Mouse (Mus musculus): Measurements from ENCODE around the gene Cryba2.

The Cryba2 gene

DNA sequence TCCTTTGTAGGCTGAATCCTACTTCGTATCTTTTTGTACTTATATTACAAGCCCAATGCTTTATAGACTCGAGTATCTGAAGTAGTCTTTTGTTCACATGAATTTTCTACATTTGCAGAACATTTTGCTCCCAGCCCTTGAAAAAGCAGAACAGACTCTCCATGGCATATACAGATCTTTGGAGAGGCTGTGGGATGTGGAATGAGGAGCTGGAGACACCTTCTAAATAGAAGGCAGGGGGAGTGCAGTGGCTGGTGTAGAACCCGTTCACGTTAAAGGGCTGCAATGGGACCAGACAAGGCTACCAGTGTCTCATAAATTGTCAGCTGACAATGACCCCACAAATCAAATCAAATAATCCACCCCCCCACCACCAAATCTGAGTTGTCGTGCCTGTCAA lies 44.0 kb downstream of the Cryba2 start:
- DNase-seq (ENCODE audit: low spot score in 2 of 2) = no peak

DNA sequence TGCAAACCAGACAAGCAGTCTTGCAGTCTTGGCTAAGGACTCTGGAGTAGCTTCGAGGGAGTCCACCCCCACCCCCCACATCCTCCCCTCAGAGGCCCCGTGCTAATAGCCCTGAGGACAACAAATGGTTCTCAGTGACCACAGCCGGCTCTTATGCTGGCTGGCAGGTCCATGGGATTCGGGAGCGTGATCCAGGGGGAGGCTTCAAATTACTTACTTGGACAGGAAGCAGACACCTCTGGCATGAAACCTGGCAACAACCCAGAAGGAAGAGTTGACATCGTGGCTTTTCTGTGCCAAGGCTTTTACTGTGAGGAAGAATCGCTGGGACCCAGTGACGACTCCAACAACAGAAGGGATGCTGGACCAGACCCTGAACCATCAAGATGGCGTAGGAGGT lies 46.6 kb downstream of the Cryba2 start:
- no peak for DNase-seq (ENCODE audit: low spot score in 2 of 2)

DNA sequence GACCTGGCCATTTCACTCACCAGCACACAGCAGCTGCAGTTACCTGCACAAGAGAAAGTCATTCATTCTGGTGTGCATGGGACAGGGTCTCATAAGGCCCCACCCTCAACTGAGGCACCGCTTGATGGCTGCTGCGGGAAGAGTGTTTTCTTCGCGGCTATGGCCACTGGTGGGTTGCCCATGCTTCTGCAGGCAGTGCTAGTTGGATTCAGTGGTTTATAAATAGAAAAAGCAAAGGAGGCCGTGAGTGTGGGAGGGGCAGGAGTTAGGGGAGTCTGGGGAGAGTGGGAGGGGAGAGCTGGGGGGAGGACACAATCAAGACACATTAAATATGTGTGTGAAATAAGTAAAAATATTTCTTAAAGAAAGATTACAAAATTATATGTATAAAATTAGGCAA lies 49.9 kb downstream of the Cryba2 start:
- no peak for DNase-seq (ENCODE audit: low spot score in 2 of 2)
